Mouse (Mus musculus): ENCODE measurements around the gene Sbp. TPM values are rescaled to one million over a fixed set of nuclear protein-coding genes. Genes with fewer than 3 reads are reported as not detected.
"Not testable (repeated sequence)": the region's sequence is repeated elsewhere in the genome, so short reads cannot be mapped to it uniquely, and the experiment has no call there.

Sbp gene
- total RNA-seq (2021): not detected
- long read RNA-seq, experiment 1: 0 reads
- long read RNA-seq, experiment 2: 0 reads

- no peak for DNase-seq (ENCODE audit: low spot score in 2 of 2)
Observed at GRCm38 (mm10) chr17:23941372-23941771, at the start of gene Sbp. Sbp (plus strand) TSS chr17:23941672.

GRCm38 (mm10) chr17:23917158-23917557, 24.3 kb upstream of the Sbp start, which contains the start of gene Dcpp3:
Dcpp3 (plus strand) TSS chr17:23917458.
- not testable (repeated sequence) for DNase-seq (ENCODE audit: low spot score in 2 of 2)

- DNase-seq (ENCODE audit: low spot score in 2 of 2): peak; percentile 58 to 86
Observed at GRCm38 (mm10) chr17:23924531-23925007, 16.9 kb upstream of the Sbp start.

DNA sequence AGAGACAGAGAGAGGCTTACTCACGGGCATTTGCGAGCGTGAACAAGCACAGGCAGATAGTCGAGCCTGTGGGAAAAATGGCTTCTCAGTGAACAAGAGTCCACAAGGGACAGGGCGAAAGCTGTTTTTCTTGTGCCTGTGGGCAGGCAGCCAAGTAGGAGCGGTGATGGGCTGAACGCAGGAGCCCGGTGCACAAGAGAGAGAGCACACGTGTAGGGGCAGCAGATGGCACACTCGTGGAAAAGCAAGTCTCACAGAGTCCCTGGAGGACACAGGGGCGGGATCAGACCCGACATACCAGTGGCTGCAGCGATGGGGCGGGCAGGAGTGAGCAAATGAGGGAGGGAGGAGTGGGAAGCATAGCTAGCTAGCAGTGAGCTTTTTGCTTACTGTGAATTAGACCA, 16.4 kb upstream of the Sbp start:
- peak; percentile 16 to 41 for DNase-seq (ENCODE audit: low spot score in 2 of 2)

- no peak for DNase-seq (ENCODE audit: low spot score in 2 of 2)
Observed at GRCm38 (mm10) chr17:23931157-23931556, 10.3 kb upstream of the Sbp start.

DNA sequence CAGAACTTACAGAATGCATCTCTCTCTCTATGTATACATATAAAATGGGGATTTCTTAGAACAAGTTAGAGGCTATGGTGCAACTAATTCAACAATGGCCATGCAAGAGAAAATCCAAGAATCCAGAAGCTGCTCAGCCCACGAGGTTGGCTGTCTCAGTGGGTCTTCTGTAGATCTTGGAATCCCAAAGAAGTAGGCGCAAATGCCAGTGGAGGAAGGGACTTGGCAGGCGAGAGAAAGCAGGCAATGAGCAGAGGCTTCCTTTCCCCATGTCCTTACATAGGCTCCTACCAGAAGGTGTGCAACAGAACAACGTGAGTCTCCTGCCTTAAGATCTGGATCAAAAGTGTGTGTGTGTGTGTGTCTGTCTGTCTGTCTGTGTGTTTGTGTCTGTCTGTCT, 6.0 kb downstream of the Sbp start:
- DNase-seq (ENCODE audit: low spot score in 2 of 2): not testable (repeated sequence)

DNA sequence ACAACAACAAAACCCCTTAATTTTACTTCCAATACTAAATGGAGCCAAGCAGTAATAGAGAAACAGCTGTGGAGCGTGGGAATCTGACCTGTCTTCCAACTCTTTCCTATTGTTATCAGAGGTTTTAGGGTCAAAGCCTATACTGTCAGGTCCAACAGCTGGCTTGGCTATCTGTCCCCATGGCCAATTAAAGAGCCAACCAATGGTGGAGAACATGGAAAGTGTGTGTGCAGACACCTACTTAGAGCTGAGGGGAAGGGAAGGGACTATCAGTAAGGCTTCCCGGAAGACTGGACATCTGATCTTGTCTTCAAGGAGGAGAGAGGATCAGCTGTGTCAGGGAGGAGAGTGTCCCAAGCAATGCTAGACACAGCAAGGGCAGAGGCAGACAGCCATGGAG, 7.6 kb downstream of the Sbp start:
- no peak for DNase-seq (ENCODE audit: low spot score in 2 of 2)

DNA sequence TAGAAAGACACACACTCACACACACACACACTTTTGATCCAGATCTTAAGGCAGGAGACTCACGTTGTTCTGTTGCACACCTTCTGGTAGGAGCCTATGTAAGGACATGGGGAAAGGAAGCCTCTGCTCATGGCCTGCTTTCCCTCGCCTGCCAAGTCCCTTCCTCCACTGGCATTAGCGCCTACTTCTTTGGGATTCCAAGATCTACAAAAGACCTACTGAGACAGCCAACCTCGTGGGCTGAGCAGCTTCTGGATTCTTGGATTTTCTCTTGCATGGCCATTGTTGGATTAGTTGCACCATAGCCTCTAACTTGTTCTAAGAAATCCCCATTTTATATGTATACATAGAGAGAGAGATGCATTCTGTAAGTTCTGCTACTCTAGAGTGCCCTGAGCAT, 9.4 kb downstream of the Sbp start:
- not testable (repeated sequence) for DNase-seq (ENCODE audit: low spot score in 2 of 2)

DNA sequence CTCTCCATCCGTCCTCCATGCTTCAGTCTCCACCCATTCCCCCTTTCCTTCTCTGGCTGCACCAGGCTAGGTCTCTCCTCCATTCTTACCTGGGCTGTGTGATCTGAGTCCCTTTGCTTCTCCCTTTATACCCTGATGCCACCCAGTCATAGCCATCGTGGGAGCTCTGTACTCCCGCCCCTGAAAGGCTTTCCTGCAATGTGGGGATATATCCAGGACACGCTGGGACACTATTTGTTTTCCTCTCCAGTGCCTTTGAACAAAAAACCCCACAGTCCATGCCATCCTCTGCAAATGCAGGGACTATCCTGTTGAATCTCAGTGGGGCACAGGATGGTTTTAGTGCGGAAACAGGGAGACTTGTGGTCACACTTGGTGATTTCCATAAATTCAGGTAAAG, 13.7 kb downstream of the Sbp start, which contains the start of gene Sbpl:
Gene Sbpl, minus strand, starts transcription at position 101 of the 400 bp plus-strand sequence.
- no peak for DNase-seq (ENCODE audit: low spot score in 2 of 2)

GRCm38 (mm10) chr17:23960084-23960738, 18.7 kb downstream of the Sbp start:
- peak; percentile 43 to 53 for DNase-seq (ENCODE audit: low spot score in 2 of 2)

DNA sequence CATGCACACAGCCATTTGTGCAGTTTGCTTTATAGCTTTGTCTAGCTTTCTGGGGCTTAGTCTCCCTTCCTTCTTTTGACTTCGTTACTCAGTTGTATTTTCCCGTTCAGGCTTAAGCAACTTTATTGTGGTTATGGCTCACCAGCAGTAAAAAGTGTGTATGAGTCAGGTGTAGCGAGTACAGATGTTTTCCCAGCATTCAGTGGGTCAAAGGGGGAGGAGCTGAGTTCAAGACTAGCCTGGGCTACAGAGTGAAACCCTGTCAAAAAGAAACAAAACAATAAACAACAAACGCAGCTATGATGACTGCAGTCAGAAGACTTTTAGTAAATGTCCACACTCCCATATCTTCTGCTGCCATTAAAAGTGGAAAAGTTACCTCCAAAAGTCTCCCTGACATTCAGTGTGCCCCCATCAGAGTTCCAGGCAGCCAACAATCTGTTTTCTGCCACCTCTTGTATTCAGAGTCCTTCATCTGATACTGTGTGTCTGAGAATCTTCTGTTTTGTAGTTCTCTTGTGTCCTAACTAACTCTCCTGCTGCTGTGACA, 20.2 kb downstream of the Sbp start:
- DNase-seq (ENCODE audit: low spot score in 2 of 2): no peak

DNA sequence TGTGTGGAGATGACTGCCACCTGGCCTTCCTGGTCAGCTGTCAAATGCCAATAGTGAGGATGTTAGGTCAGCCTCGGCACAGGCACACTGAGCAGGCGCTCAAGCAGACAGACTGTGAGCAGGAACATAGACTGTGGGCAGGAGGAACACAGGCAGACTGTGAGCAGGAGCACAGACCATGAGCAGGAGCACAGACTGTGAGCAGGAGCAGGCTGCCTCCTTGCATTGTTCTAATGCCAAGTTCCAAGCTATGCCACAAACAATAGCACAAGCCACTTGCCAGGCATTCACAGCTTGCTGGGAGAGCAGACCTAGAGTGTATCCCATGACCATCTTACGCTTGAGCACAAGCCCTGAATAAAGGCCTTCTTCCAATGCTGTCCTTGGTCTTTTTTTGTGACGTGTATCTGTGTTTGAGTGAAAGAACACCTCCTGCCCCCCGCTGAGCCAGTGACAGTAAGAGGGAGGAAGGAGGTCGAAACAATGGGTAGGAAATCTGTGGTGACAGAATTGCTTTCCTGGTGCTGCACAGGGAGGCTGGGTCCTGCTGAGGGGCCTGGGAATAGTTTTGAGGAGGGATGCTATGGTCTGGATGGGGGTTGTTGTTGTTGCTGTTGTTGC, 24.4 kb downstream of the Sbp start:
- DNase-seq (ENCODE audit: low spot score in 2 of 2): no peak

DNA sequence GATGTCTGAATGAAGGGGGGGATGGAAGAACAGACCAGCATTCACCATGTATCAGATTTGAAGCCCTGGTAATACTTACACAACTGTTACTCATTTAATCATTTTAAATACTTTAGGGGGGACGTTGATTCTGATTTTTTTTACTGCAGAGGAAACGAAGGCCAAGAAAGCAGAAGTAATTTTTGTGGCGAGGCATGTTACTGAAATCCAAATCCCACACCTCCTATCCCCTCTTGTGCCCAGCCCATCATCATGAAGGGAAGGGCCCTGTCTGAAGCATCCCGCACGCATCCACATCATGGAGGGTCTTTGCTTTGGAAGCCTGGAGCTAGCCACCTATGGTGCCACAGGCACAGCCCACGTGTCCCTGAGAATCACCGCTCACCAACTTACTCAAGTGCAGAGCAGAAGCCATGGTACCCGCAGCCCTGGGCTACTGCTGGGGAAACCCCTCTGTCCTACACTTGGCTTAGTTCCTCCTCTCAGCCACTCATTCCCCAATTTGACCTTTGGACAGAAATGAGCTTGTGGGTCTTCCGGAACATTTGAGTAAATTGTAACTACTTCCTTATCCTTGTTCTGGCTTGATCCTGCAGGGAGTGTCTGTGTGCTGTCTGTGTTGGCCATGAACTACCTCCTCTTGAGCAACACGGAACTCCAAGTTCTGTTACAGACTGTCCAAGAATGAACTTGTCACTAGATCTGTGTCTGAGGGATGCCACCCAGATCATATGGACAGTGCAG, 25.4 kb downstream of the Sbp start:
- DNase-seq (ENCODE audit: low spot score in 2 of 2): no peak

- DNase-seq (ENCODE audit: low spot score in 2 of 2): no peak
Observed at GRCm38 (mm10) chr17:23968780-23969179, 27.3 kb downstream of the Sbp start.

GRCm38 (mm10) chr17:23969231-23969630, 27.8 kb downstream of the Sbp start:
- peak; percentile 44 to 66 for DNase-seq (ENCODE audit: low spot score in 2 of 2)

GRCm38 (mm10) chr17:23971315-23971714, 29.8 kb downstream of the Sbp start:
- DNase-seq (ENCODE audit: low spot score in 2 of 2): no peak

GRCm38 (mm10) chr17:23976665-23977064, 35.2 kb downstream of the Sbp start:
- DNase-seq (ENCODE audit: low spot score in 2 of 2): no peak

GRCm38 (mm10) chr17:23979471-23979870, 38.0 kb downstream of the Sbp start:
- DNase-seq (ENCODE audit: low spot score in 2 of 2): no peak

GRCm38 (mm10) chr17:23980297-23980909, 38.9 kb downstream of the Sbp start, which contains the start of gene Prss30:
Prss30 (minus strand) TSS chr17:23980566.
- DNase-seq (ENCODE audit: low spot score in 2 of 2): no peak

DNA sequence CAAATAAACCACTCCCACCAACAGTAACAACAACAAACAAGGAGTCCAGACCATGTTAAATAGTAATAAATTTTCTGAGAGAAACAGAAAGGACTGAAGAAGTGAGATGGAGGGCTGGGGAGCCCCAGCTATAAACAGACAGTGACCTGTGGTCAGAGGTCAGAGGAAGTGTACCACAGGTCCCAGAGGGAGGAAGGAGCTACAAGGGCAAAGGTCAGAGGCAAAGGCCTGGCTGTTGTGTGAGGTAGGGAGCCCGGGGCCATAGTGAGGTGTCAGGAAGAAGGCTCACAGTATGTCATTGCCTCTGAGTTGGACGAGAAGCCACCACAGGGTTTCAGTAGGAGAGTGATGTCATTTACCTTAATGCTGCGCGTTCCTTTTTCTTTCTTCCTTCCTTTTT, 41.4 kb downstream of the Sbp start:
- DNase-seq (ENCODE audit: low spot score in 2 of 2): no peak

- no peak for DNase-seq (ENCODE audit: low spot score in 2 of 2)
Observed at GRCm38 (mm10) chr17:23984989-23985388, 43.5 kb downstream of the Sbp start.

All from adrenal gland, postnatal 4 days (tissue).